Mouse (Mus musculus) myocyte (in vitro differentiated cells): ENCODE results near the gene Rasal1.

Source experiments
- MAX ChIP-seq: IDR thresholded peaks from one replicate; pipeline ENCODE4 v1.6.1; 2011; ENCODE audit warnings: low read depth, mild to moderate bottlenecking, control low read depth
- MYOD1 ChIP-seq, 3 experiments: IDR thresholded peaks; one replicate each; pipeline ENCODE4 v1.6.1; 2011; ENCODE audit warnings: control low read depth in 2 of 3, low read depth in 2 of 3, mild to moderate bottlenecking in 2 of 3, moderate library complexity in 1 of 3; ENCODE audit not compliant: insufficient read length in 2 of 3, control insufficient read depth in 1 of 3
- POLR2A ChIP-seq: IDR thresholded peaks from one replicate; pipeline ENCODE4 v1.6.1; 2011; ENCODE audit warnings: low read depth, mild to moderate bottlenecking, control low read depth, moderate library complexity; ENCODE audit not compliant: insufficient read length
- TCF12 ChIP-seq: IDR thresholded peaks from one replicate; pipeline ENCODE4 v1.6.1; 2011; ENCODE audit warnings: mild to moderate bottlenecking, control low read depth; ENCODE audit not compliant: poor library complexity, insufficient read depth, severe bottlenecking

DNA sequence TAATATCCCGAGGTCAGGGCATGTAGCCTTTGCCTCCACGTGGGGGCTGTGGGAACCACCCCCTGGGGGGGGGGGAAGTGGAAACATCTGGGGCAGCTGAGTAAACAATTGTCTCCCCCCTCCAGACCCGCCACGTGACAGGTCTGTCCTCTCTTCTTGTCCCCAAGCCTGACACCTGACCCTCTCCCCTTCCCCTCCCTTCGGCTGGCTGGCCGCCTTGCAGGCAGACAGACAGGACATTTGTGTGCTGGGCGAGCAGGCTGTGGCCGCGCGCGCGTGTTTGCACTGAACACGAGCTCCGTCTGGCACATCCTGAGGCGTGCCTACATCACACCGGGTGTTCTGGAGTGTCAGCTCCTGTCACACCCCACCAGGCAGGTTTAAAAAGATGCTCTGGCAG is 57.9 kb downstream of the Rasal1 start:
- no peak for TF ChIP-seq POLR2A
- TF ChIP-seq TCF12 = no peak
- TF ChIP-seq MAX = no peak
- TF ChIP-seq MYOD1 (IDR thresholded peaks at IDR 0.05; ENCODE audit: control insufficient read depth in 1 of 3, insufficient read length in 2 of 3, low read depth in 2 of 3) = no peak
